Mouse (Mus musculus) brain, embryonic 14.5 days (tissue): ENCODE results near the gene Shisa9. TPM values are rescaled to one million over a fixed set of nuclear protein-coding genes. Genes with fewer than 3 reads are reported as not detected.

Experiments
- DNase-seq: peaks from one replicate; pipeline ENCODE4 v3.0.0-alpha.2; 2011; ENCODE audit warnings: low read depth
- CTCF ChIP-seq: fragments of 200-500 bp; IDR thresholded peaks from 2 replicates; pipeline ENCODE4 v1.5.1; 2012; ENCODE audit warnings: inconsistent platforms, mild to moderate bottlenecking, moderate library complexity, borderline replicate concordance; ENCODE audit not compliant: insufficient read depth, insufficient read length; ENCODE audit errors: extremely low read depth
- POLR2A ChIP-seq: fragments of 200-500 bp; IDR thresholded peaks from 2 replicates; pipeline ENCODE4 v1.6.1; 2012; ENCODE audit warnings: mild to moderate bottlenecking, inconsistent platforms, borderline replicate concordance; ENCODE audit not compliant: poor library complexity, insufficient read depth, insufficient read length, severe bottlenecking; ENCODE audit errors: extremely low read depth
- polyA plus RNA-seq: library from polyadenylated mRNA; depleted of rRNA; stranded (reverse); fragments of >200 nt; gene quantifications from 2 replicates; pipeline ENCODE4 v1.2.3, GENCODE M21; 2012

Gene Shisa9
- polyA plus RNA-seq, 1 experiment: 18.3 TPM

GRCm38 (mm10) chr16:12083082-12083481, 99.2 kb downstream of the Shisa9 start:
- no peak for DNase-seq
- TF ChIP-seq CTCF (no peak), POLR2A (no peak)

- TF ChIP-seq POLR2A (no peak), CTCF (no peak)
- peak; percentile 75 for DNase-seq
Observed at GRCm38 (mm10) chr16:12090604-12091235, 106.8 kb downstream of the Shisa9 start.

- peak; percentile 19 for DNase-seq
- TF ChIP-seq CTCF (no peak), POLR2A (no peak)
Observed at GRCm38 (mm10) chr16:12093253-12093652, 109.3 kb downstream of the Shisa9 start.

GRCm38 (mm10) chr16:12094784-12095315, 110.9 kb downstream of the Shisa9 start:
- peak; percentile 64 for DNase-seq
- TF ChIP-seq CTCF (no peak), POLR2A (no peak)

- DNase-seq: no peak
- TF ChIP-seq POLR2A (no peak), CTCF (no peak)
Observed at GRCm38 (mm10) chr16:12095365-12095764, 111.5 kb downstream of the Shisa9 start.

GRCm38 (mm10) chr16:12108436-12108835, 124.5 kb downstream of the Shisa9 start:
- TF ChIP-seq CTCF (no peak), POLR2A (no peak)
- no peak for DNase-seq

- DNase-seq: no peak
- TF ChIP-seq CTCF (no peak), POLR2A (no peak)
Observed at GRCm38 (mm10) chr16:12110851-12111437, 127.0 kb downstream of the Shisa9 start.

GRCm38 (mm10) chr16:12114396-12114795, 130.5 kb downstream of the Shisa9 start:
- DNase-seq: no peak
- no peak for TF ChIP-seq POLR2A

- no peak for TF ChIP-seq CTCF
- no peak for TF ChIP-seq POLR2A
- peak; percentile 81 for DNase-seq
Observed at GRCm38 (mm10) chr16:12115040-12115856, 131.3 kb downstream of the Shisa9 start.

- no peak for TF ChIP-seq CTCF
- no peak for TF ChIP-seq POLR2A
Observed at GRCm38 (mm10) chr16:12116926-12117325, 133.0 kb downstream of the Shisa9 start.

GRCm38 (mm10) chr16:12119463-12119862, 135.6 kb downstream of the Shisa9 start:
- TF ChIP-seq POLR2A (no peak), CTCF (no peak)
- DNase-seq: no peak

More at GRCm38 (mm10) chr16:12116926-12117325, 133.0 kb downstream of the Shisa9 start:
- no peak for DNase-seq
